Mouse (Mus musculus): ENCODE measurements at regions not wholly inside any gene's neighbourhood (a gene's known extent, or its start where the extent isn't known, plus 50 kb on each side); places are given as distances from the start of the nearest gene placed in this dataset.

DNA sequence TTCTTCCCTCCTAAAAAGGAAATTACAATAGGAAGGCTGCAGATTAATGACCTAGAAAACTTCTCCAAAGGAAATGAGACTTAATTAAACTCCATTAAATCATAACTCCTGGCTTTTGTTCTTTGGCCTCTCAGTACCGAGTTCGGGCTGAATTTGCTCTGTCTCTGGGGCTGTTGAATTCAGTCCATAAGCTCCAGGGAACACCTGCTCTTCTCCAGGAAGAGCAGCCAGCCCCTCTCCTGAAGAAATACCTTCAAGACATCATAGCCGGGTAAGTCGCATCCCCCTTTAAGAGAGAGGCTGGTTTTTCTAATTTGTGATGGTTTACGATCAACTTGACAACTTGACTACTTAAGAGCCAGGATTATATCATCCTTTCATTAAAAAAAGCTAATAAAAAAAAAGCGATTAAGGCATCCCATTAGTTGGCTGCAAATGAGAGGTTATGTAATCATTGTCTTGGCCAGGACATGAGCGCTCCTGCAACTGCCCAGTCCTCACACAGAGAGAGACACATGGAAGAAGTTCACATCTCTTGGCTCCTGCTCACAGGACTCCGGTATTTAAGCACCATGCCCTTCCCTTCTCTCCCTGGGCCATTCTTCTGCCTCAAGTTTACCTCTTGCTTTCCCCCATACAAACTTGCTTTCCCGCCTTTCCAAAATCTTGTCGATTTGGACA, 524.0 kb upstream of the Adam5 start:
- TF ChIP-seq CTCF (IDR thresholded peaks at IDR 0.05): no peak
- TF ChIP-seq EP300 (IDR thresholded peaks at IDR 0.05): no peak

Measured in lung, postnatal 0 days (tissue).